Mouse (Mus musculus) liver, postnatal 0 days (tissue): ENCODE results near the gene Wdr46.

Source experiments
- CTCF ChIP-seq: sonication (generic); IDR thresholded peaks from 2 replicates; pipeline ENCODE4 v1.5.1; 2016; ENCODE audit warnings: antibody characterized with exemption, low read depth
- EP300 ChIP-seq: IDR thresholded peaks from 2 replicates; pipeline ENCODE4 v1.6.1; 2016; ENCODE audit warnings: antibody characterized with exemption, low read depth, mild to moderate bottlenecking

DNA sequence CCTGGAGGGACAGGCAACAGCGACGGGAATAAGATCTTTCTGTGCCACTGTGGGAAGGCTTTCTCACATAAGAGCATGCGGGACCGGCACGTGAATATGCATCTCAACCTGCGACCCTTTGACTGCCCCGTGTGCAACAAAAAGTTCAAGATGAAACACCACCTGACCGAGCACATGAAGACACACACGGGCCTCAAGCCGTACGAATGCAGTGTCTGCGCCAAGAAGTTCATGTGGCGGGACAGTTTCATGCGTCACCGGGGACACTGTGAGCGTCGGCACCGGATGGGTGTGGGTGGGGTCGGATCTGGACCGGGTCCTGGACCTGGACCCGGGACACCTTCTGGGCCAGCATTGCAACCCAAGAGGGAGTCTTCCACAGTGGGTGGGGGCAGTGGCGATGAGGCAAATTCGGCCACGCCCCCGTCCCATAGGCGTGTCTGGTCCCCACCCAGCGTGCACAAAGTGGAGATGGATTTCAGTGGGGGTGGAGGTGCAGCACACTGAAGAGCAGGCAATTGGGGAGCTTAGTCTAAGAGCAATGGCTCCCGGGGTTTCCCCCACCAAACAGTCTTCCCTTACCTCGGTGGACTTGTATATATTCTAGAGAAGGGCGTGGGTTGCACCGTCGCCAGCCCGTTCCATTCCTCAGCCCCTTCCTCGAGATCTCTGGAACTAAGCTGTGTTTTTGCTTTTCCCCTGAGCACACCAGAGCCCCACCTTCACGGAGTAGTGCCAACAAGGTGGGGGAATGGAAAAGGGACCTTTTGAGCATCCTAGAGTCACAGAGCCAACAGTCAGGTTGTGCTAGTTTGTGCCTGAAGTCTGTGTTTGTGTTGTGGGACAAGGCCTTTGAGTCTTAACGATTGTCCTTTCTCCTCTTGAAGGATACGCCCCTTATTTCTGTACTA, 21.9 kb upstream of the Wdr46 start:
- no peak for TF ChIP-seq CTCF
- TF ChIP-seq EP300 = no peak
